Mouse (Mus musculus): ENCODE data around the gene Klk1b11. TPM values are rescaled to one million over a fixed set of nuclear protein-coding genes. Genes with fewer than 3 reads are reported as not detected.

Gene Klk1b11
- polyA plus RNA-seq (2014; fragmentation: Illumina TruSeq; extraction: RNeasy Lipid Tissue Mini Kit (QIAGEN cat#74804); ENCODE audit: low read depth, low replicate concordance) = not detected

DNA sequence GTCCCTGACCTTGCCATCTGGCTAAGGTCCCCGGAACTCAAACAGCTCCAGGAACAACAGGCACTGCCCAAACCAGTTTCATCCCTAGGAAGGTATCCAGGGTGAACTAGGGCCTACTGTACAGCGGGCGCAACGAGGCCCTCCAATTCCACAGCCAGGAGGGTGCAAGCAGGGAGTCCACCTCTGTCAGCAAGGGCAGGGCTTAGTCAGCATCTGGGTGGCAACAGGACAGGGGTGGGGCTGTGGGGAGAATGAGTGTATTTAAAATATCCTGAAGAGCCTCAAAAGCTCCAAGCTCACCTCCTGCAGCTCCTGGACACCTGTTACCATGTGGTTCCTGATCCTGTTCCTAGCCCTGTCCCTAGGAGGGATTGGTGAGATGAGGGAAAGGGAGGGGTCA lies at the start of gene Klk1b11:
TSS of gene Klk1b11 (plus strand) at position 301 of the 400 bp plus-strand sequence.

DNA sequence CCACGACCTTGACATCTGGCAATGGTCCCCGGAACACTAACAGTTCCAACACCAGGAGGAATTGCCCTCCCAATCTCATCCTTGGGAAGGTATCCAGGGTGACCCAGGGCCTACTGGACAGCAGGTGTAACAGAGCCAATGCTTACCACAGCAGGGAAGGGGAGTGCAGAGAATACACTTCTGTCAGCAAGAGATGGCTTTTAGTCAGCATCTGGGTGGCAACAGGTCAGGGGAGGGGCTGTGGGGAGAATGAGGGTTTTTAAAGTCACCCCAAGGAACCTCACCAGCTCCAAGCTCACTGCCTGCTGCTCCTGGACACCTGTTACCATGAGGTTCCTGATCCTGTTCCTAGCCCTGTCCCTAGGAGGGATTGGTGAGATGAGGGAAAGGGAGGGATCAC lies 45.3 kb upstream of the Klk1b11 start, which contains the start of gene Klk1b8:
TSS of gene Klk1b8 (plus strand) at position 301 of the 400 bp plus-strand sequence.

DNA sequence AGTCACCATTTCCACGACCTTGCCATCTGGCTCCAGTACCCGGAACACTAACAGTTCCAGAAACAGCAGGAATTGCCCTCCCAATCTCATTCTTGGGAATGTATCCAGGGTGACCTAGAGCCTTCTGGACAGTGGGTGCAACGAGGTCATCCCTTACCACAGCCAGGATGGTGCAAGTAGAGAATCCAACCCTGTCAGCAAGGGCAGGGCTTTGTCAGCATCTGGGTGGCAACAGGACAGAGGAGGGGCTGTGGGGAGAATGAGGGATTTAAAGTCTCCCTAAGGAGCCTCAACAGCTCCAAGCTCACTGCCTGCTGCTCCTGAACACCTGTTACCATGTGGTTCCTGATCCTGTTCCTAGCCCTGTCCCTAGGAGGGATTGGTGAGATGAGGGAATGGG lies 29.2 kb upstream of the Klk1b11 start, which contains the start of gene Klk1b1:
TSS of gene Klk1b1 (plus strand) at position 301 of the 400 bp plus-strand sequence.

DNA sequence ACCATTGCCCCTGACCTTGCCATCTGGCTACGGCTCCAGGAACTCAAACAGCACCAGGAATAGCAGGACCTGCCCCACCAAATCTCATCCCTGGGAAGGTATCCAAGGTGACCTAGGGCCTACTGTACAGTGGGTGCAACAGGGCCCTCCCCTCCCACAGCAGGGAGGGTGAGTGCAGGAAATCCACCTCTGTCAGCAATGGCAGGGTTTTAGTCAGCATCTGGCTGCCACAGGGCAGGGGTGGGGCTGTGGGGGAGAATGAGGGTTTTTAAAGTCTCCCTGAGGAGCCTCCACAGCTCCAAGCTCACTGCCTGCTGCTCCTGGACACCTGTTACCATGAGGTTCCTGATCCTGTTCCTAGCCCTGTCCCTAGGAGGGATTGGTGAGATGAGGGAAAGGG lies 19.9 kb upstream of the Klk1b11 start, which contains the start of gene Klk1b9:
TSS of gene Klk1b9 (plus strand) at position 301 of the 400 bp plus-strand sequence.

DNA sequence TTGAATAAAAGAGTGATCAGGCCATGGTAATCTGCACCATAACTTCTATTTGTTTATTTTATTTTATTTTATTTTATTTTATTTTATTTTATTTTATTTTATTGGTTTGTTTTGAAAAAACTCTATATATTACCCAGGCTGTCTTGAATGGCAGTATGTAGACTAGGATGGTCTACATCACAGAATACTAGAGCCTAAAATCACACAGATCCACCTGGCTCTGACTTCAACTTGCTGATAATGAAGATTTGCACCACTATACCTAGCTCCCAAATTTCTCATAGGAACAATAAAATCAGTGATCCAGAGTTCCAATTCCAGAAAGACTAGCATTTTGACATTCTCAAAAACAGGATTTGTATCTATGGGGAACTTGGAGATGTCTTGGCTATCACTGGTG lies 16.2 kb downstream of the Klk1b11 start, which contains the start of gene Klk1b26:
TSS of gene Klk1b26 (plus strand) at position 301 of the 400 bp plus-strand sequence.

Other genes starting within 250 kb of the Klk1b11 start
- gene Klk12, start 227.0 kb upstream of the Klk1b11 start, polyA plus RNA-seq (2014; fragmentation: Illumina TruSeq; extraction: RNeasy Lipid Tissue Mini Kit (QIAGEN cat#74804); ENCODE audit: low read depth, low replicate concordance) = not detected
- not detected for gene Klk11, start 221.3 kb upstream of the Klk1b11 start, polyA plus RNA-seq (2014; fragmentation: Illumina TruSeq; extraction: RNeasy Lipid Tissue Mini Kit (QIAGEN cat#74804); ENCODE audit: low read depth, low replicate concordance)
- gene Klk10, start 214.8 kb upstream of the Klk1b11 start, polyA plus RNA-seq (2014; fragmentation: Illumina TruSeq; extraction: RNeasy Lipid Tissue Mini Kit (QIAGEN cat#74804); ENCODE audit: low read depth, low replicate concordance) = not detected
- not detected for gene Klk9, start 204.0 kb upstream of the Klk1b11 start, polyA plus RNA-seq (2014; fragmentation: Illumina TruSeq; extraction: RNeasy Lipid Tissue Mini Kit (QIAGEN cat#74804); ENCODE audit: low read depth, low replicate concordance)
- gene Klk8, start 198.3 kb upstream of the Klk1b11 start, polyA plus RNA-seq (2014; fragmentation: Illumina TruSeq; extraction: RNeasy Lipid Tissue Mini Kit (QIAGEN cat#74804); ENCODE audit: low read depth, low replicate concordance) = not detected
- not detected for gene Klk7, start 184.6 kb upstream of the Klk1b11 start, polyA plus RNA-seq (2014; fragmentation: Illumina TruSeq; extraction: RNeasy Lipid Tissue Mini Kit (QIAGEN cat#74804); ENCODE audit: low read depth, low replicate concordance)
- gene Klk6, start 171.4 kb upstream of the Klk1b11 start, polyA plus RNA-seq (2014; fragmentation: Illumina TruSeq; extraction: RNeasy Lipid Tissue Mini Kit (QIAGEN cat#74804); ENCODE audit: low read depth, low replicate concordance) = not detected
- not detected for gene Klk5, start 153.9 kb upstream of the Klk1b11 start, polyA plus RNA-seq (2014; fragmentation: Illumina TruSeq; extraction: RNeasy Lipid Tissue Mini Kit (QIAGEN cat#74804); ENCODE audit: low read depth, low replicate concordance)
- gene Klk4, start 114.7 kb upstream of the Klk1b11 start, polyA plus RNA-seq (2014; fragmentation: Illumina TruSeq; extraction: RNeasy Lipid Tissue Mini Kit (QIAGEN cat#74804); ENCODE audit: low read depth, low replicate concordance) = not detected
- gene Klk15, start 62.1 kb upstream of the Klk1b11 start, polyA plus RNA-seq (2014; fragmentation: Illumina TruSeq; extraction: RNeasy Lipid Tissue Mini Kit (QIAGEN cat#74804); ENCODE audit: low read depth, low replicate concordance) = not detected
- not detected for gene Klk1b8, start 45.2 kb upstream of the Klk1b11 start, polyA plus RNA-seq (2014; fragmentation: Illumina TruSeq; extraction: RNeasy Lipid Tissue Mini Kit (QIAGEN cat#74804); ENCODE audit: low read depth, low replicate concordance)
- gene Klk1b1, start 29.1 kb upstream of the Klk1b11 start, polyA plus RNA-seq (2014; fragmentation: Illumina TruSeq; extraction: RNeasy Lipid Tissue Mini Kit (QIAGEN cat#74804); ENCODE audit: low read depth, low replicate concordance) = not detected
- gene Klk1b9, start 19.8 kb upstream of the Klk1b11 start, polyA plus RNA-seq (2014; fragmentation: Illumina TruSeq; extraction: RNeasy Lipid Tissue Mini Kit (QIAGEN cat#74804); ENCODE audit: low read depth, low replicate concordance) = not detected
- not detected for gene Klk1b26, start 16.3 kb downstream of the Klk1b11 start, polyA plus RNA-seq (2014; fragmentation: Illumina TruSeq; extraction: RNeasy Lipid Tissue Mini Kit (QIAGEN cat#74804); ENCODE audit: low read depth, low replicate concordance)
- gene Klk1b27, start 56.4 kb downstream of the Klk1b11 start, polyA plus RNA-seq (2014; fragmentation: Illumina TruSeq; extraction: RNeasy Lipid Tissue Mini Kit (QIAGEN cat#74804); ENCODE audit: low read depth, low replicate concordance) = not detected
- not detected for gene Klk1b21, start 106.5 kb downstream of the Klk1b11 start, polyA plus RNA-seq (2014; fragmentation: Illumina TruSeq; extraction: RNeasy Lipid Tissue Mini Kit (QIAGEN cat#74804); ENCODE audit: low read depth, low replicate concordance)
- not detected for gene Klk1b22, start 116.8 kb downstream of the Klk1b11 start, polyA plus RNA-seq (2014; fragmentation: Illumina TruSeq; extraction: RNeasy Lipid Tissue Mini Kit (QIAGEN cat#74804); ENCODE audit: low read depth, low replicate concordance)
- not detected for gene Klk1b16, start 140.9 kb downstream of the Klk1b11 start, polyA plus RNA-seq (2014; fragmentation: Illumina TruSeq; extraction: RNeasy Lipid Tissue Mini Kit (QIAGEN cat#74804); ENCODE audit: low read depth, low replicate concordance)
- gene Klk1b24, start 192.4 kb downstream of the Klk1b11 start, polyA plus RNA-seq (2014; fragmentation: Illumina TruSeq; extraction: RNeasy Lipid Tissue Mini Kit (QIAGEN cat#74804); ENCODE audit: low read depth, low replicate concordance) = not detected
- not detected for gene Klk1b3, start 202.3 kb downstream of the Klk1b11 start, polyA plus RNA-seq (2014; fragmentation: Illumina TruSeq; extraction: RNeasy Lipid Tissue Mini Kit (QIAGEN cat#74804); ENCODE audit: low read depth, low replicate concordance)
- gene Klk1b4, start 211.6 kb downstream of the Klk1b11 start, polyA plus RNA-seq (2014; fragmentation: Illumina TruSeq; extraction: RNeasy Lipid Tissue Mini Kit (QIAGEN cat#74804); ENCODE audit: low read depth, low replicate concordance) = not detected
- gene Klk1b5, start 220.1 kb downstream of the Klk1b11 start, polyA plus RNA-seq (2014; fragmentation: Illumina TruSeq; extraction: RNeasy Lipid Tissue Mini Kit (QIAGEN cat#74804); ENCODE audit: low read depth, low replicate concordance) = not detected
- 428 TPM for gene Klk1, start 229.5 kb downstream of the Klk1b11 start, polyA plus RNA-seq (2014; fragmentation: Illumina TruSeq; extraction: RNeasy Lipid Tissue Mini Kit (QIAGEN cat#74804); ENCODE audit: low read depth, low replicate concordance)
- not detected for gene Gm36864, start 240.3 kb downstream of the Klk1b11 start, polyA plus RNA-seq (2014; fragmentation: Illumina TruSeq; extraction: RNeasy Lipid Tissue Mini Kit (QIAGEN cat#74804); ENCODE audit: low read depth, low replicate concordance)